Mouse (Mus musculus) left cerebral cortex, adult 9 months (tissue): ENCODE results near the gene Ccdc3.

Source experiments
- DNase-seq, 2 experiments: peaks; one replicate each; pipeline ENCODE4 v3.0.0; 2022; ENCODE audit warnings: low spot score in 2 of 2

Gene Ccdc3

GRCm38 (mm10) chr2:5161002-5161745, 23.6 kb downstream of the Ccdc3 start:
- DNase-seq, result no peak

GRCm38 (mm10) chr2:5161908-5162674, 24.5 kb downstream of the Ccdc3 start:
- peak in 1 of 2 experiments; percentile 59 for DNase-seq

- no peak for DNase-seq
Measured at GRCm38 (mm10) chr2:5162756-5163155, 25.2 kb downstream of the Ccdc3 start.

GRCm38 (mm10) chr2:5165941-5166361, 28.4 kb downstream of the Ccdc3 start:
- DNase-seq, result peak in 1 of 2 experiments; percentile 19

- DNase-seq, result no peak
Measured at GRCm38 (mm10) chr2:5166796-5167195, 29.2 kb downstream of the Ccdc3 start.

GRCm38 (mm10) chr2:5170815-5171214, 33.2 kb downstream of the Ccdc3 start:
- DNase-seq, result peak in 1 of 2 experiments; percentile 19

- DNase-seq, result no peak
Measured at GRCm38 (mm10) chr2:5171301-5172000, 33.9 kb downstream of the Ccdc3 start.

- no peak for DNase-seq
Measured at GRCm38 (mm10) chr2:5172773-5173172, 35.2 kb downstream of the Ccdc3 start.

- no peak for DNase-seq
Measured at GRCm38 (mm10) chr2:5174716-5175115, 37.1 kb downstream of the Ccdc3 start.

GRCm38 (mm10) chr2:5181462-5182443, 44.2 kb downstream of the Ccdc3 start:
- DNase-seq, result no peak

GRCm38 (mm10) chr2:5184166-5184565, 46.6 kb downstream of the Ccdc3 start:
- DNase-seq, result no peak

- DNase-seq, result no peak
Measured at GRCm38 (mm10) chr2:5185631-5186030, 48.1 kb downstream of the Ccdc3 start.

- DNase-seq, result no peak
Measured at GRCm38 (mm10) chr2:5192156-5192555, 54.6 kb downstream of the Ccdc3 start.

- DNase-seq, result no peak
Measured at GRCm38 (mm10) chr2:5193071-5193470, 55.5 kb downstream of the Ccdc3 start.

- no peak for DNase-seq
Measured at GRCm38 (mm10) chr2:5194701-5195215, 57.2 kb downstream of the Ccdc3 start.

- DNase-seq, result no peak
Measured at GRCm38 (mm10) chr2:5197486-5197885, 59.9 kb downstream of the Ccdc3 start.

- DNase-seq, result no peak
Measured at GRCm38 (mm10) chr2:5199289-5199688, 61.7 kb downstream of the Ccdc3 start.

- no peak for DNase-seq
Measured at GRCm38 (mm10) chr2:5200817-5201364, 63.3 kb downstream of the Ccdc3 start.

- no peak for DNase-seq
Measured at GRCm38 (mm10) chr2:5203146-5203545, 65.6 kb downstream of the Ccdc3 start.

GRCm38 (mm10) chr2:5204941-5205340, 67.4 kb downstream of the Ccdc3 start:
- DNase-seq, result no peak

- no peak for DNase-seq
Measured at GRCm38 (mm10) chr2:5206651-5207050, 69.1 kb downstream of the Ccdc3 start.
